ENCODE assay signal across 31 mouse cellular contexts in the genomic region with DNA sequence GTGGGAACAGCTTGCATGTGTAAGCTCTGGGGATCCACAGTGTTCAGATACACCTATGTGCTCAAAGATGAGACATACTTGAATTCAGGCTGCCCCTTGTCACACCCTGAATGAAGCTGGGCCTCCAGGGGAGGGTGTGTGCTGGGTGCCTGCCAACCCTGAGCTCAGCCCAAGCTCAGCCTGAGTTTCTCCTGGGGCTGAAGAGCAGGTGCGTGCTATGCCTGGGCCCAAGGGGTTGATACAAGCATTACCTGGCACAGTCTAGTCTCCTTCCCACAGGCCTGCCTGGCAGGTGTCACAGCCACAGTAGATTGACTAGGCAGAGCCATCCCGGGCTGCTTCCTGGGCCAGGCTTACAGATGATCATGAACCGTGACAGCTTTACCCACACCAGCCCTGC. TPM values are rescaled to one million over a fixed set of nuclear protein-coding genes. Genes with fewer than 3 reads are reported as not detected.
"Had no signal": no experiment of that assay in that cellular context is flagged by ENCODE, and none has a peak within 500 bp of the region (broad histone marks: within the 10 kb centered on the region; RNA-seq: fewer than 3 reads in every experiment).

A gene (plus strand): TSS at position 298 of the 400 bp plus-strand sequence.

- H3K4me3 ChIP-seq: intestine, embryonic 15.5 days; kidney, embryonic 15.5 days; left cerebral cortex, adult 2 months; limb, embryonic 12.5 days; liver, embryonic 12.5 days; liver, embryonic 15.5 days; midbrain, embryonic 15.5 days; myocyte; neural tube, embryonic 13.5 days had no signal

- ATAC-seq: intestine, embryonic 15.5 days; liver, embryonic 12.5 days; midbrain, embryonic 15.5 days had no signal

- H3K4me1 ChIP-seq: intestine, embryonic 15.5 days; kidney, embryonic 15.5 days; limb, embryonic 12.5 days; liver, embryonic 12.5 days; liver, embryonic 15.5 days; midbrain, embryonic 15.5 days had no signal

- H3K27me3 ChIP-seq: intestine, embryonic 15.5 days; kidney, embryonic 15.5 days; liver, embryonic 15.5 days; midbrain, embryonic 15.5 days; neural tube, embryonic 13.5 days had no signal

- H3K4me2 ChIP-seq: intestine, embryonic 15.5 days; kidney, embryonic 15.5 days; limb, embryonic 12.5 days; liver, embryonic 12.5 days; liver, embryonic 15.5 days; midbrain, embryonic 11.5 days; midbrain, embryonic 15.5 days; neural tube, embryonic 13.5 days had no signal

- H3K9me3 ChIP-seq: intestine, embryonic 15.5 days; kidney, embryonic 15.5 days; limb, embryonic 12.5 days; liver, embryonic 12.5 days; liver, embryonic 15.5 days; midbrain, embryonic 15.5 days; neural tube, embryonic 13.5 days had no signal

- DNase-seq: kidney, adult 11 months; kidney, adult 8-10 months; kidney, postnatal 10 days; kidney, postnatal 36 days; layer of hippocampus, postnatal 36 days; liver; lung, adult 2 months; lung, postnatal 14 days; lung, postnatal 4 days; retina, postnatal 1 day; right cerebral cortex, postnatal 4 days; thymus, adult 18-20 months; thymus, postnatal 14 days; thymus, postnatal 4 days had no signal

- H3K27ac ChIP-seq: intestine, embryonic 15.5 days; kidney, embryonic 15.5 days; left cerebral cortex, adult 2 months; limb, embryonic 12.5 days; liver, embryonic 12.5 days; liver, embryonic 15.5 days; midbrain, embryonic 15.5 days; neural tube, embryonic 13.5 days had no signal

- H3K9ac ChIP-seq: intestine, embryonic 15.5 days; kidney, embryonic 15.5 days; limb, embryonic 12.5 days; liver, embryonic 12.5 days; liver, embryonic 15.5 days; midbrain, embryonic 15.5 days; neural tube, embryonic 13.5 days had no signal

- H3K36me3 ChIP-seq: liver, embryonic 15.5 days; midbrain, embryonic 15.5 days had no signal

RNA-seq across cellular contexts. Expression of the gene that starts here (rescaled TPM):
- total RNA-seq: layer of hippocampus, postnatal 10 days; left cerebral cortex, postnatal 10 days; megakaryocyte progenitor cell, adult 5-6 weeks; megakaryocyte-erythroid progenitor cell, adult 5-6 weeks; monocyte, adult 5-6 weeks; neutrophil, adult 5-6 weeks had no signal
- polyA plus RNA-seq: intestine, embryonic 15.5 days; limb, embryonic 12.5 days; liver, embryonic 12.5 days; liver, embryonic 15.5 days; midbrain, embryonic 11.5 days; midbrain, embryonic 15.5 days; myocyte; neural tube, embryonic 13.5 days; stomach, embryonic 14.5 days had no signal
